Mouse (Mus musculus): ENCODE results near the gene Cnst. TPM values are rescaled to one million over a fixed set of nuclear protein-coding genes. Genes with fewer than 3 reads are reported as not detected.
A peak's percentile ranks its signal among the peaks of the same experiment; 100 is the strongest.
"Not testable (repeated sequence)": the region's sequence is repeated elsewhere in the genome, so short reads cannot be mapped to it uniquely, and the experiment has no call there.

Cnst gene
- polyA plus RNA-seq, 1 experiment from 2014 or later: 20.5 TPM

DNA sequence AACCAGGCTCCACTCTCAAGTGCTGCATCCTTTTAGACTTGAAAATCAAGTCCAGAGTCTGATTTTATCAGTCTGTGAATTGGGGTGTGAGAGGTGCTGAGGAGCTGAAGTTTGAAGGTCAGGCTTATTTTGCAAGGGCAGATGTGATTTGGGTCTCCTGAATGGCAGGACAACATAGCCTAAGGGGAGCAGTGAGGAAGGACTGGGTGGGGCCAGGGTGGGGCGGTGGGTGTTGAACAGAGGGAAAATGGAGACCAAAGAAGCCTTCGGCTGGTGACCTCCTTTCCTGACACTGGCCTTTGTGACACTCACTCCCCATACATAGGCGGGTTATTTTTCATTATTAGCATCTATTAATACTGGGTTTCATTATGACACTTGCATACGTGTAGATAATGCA lies 81.7 kb downstream of the Cnst start:
- 77% methylated on average over 4 of the region's 4 CpGs for whole genome bisulfite sequencing
- Histone ChIP-seq H3K4me3 (no peak overlapping the region), H3K9me3 (replicated peaks) (no peaks in the 10 kb centered on the region), H3K27ac (ENCODE audit: poor library complexity, severe bottlenecking) (0 out of 2 replicates have a peak overlapping the region, but pooled peaks have one; percentile 32), H3K4me1 (replicated peaks) (peaks cover 16% of the 10 kb centered on the region), H3K9ac (no peak overlapping the region), H3K4me2 (no peak overlapping the region), H3K27me3 (replicated peaks) (no peaks in the 10 kb centered on the region), H3K36me3 (peaks cover 12% of the 10 kb centered on the region)
- no peak for ATAC-seq (ENCODE audit: insufficient number of reproducible peaks, low FRiP score)

- Histone ChIP-seq H3K4me3 (no peak overlapping the region), H3K27ac (ENCODE audit: poor library complexity, severe bottlenecking) (peak overlapping the region; percentile 32; the same call in 1 of the 2 replicates)
These were observed 82.4 kb downstream of the Cnst start for GRCm38 (mm10) chr1:179628438-179629106.

DNA sequence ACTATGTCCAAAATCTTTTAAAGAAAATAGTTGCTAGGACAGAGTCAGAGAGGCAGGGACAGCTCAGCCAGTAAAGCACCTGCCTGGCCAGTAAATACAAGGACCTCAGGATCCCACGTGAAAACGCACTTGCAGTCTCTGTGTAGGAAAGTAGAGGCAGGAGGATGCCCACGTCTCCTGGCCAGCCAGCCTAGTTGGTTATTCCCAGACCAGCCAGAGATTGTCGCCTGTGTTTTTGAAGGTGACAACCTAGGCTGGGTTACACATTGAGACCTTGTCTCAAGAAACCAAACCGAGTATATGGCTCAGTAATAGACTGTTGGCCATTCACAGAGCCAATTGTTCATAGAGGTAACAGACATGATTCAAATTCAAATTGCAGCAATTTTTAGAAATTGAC lies 83.1 kb downstream of the Cnst start:
- Histone ChIP-seq H3K4me3 (no peak overlapping the region), H3K27ac (ENCODE audit: poor library complexity, severe bottlenecking) (no peak overlapping the region), H3K9ac (no peak overlapping the region), H3K9me3 (replicated peaks) (no peaks in the 10 kb centered on the region), H3K4me2 (no peak overlapping the region), H3K4me1 (replicated peaks) (peaks cover 16% of the 10 kb centered on the region), H3K36me3 (peaks cover 12% of the 10 kb centered on the region), H3K27me3 (replicated peaks) (no peaks in the 10 kb centered on the region)
- no peak for ATAC-seq (ENCODE audit: insufficient number of reproducible peaks, low FRiP score)
- 82% methylated on average over 5 of the region's 5 CpGs for WGBS

More at GRCm38 (mm10) chr1:179628438-179629106, 82.4 kb downstream of the Cnst start:
- Histone ChIP-seq H3K9ac (no peak overlapping the region), H3K27me3 (replicated peaks) (no peaks in the 10 kb centered on the region), H3K36me3 (peaks cover 12% of the 10 kb centered on the region), H3K4me2 (peak overlapping the region; percentile 47), H3K4me1 (replicated peaks) (peaks cover 16% of the 10 kb centered on the region), H3K9me3 (replicated peaks) (no peaks in the 10 kb centered on the region)
- WGBS: 39% methylated on average over 8 of the region's 8 CpGs
- 0 out of 2 replicates have a peak, but pooled peaks have one; percentile 18 for ATAC-seq (ENCODE audit: insufficient number of reproducible peaks, low FRiP score)

DNA sequence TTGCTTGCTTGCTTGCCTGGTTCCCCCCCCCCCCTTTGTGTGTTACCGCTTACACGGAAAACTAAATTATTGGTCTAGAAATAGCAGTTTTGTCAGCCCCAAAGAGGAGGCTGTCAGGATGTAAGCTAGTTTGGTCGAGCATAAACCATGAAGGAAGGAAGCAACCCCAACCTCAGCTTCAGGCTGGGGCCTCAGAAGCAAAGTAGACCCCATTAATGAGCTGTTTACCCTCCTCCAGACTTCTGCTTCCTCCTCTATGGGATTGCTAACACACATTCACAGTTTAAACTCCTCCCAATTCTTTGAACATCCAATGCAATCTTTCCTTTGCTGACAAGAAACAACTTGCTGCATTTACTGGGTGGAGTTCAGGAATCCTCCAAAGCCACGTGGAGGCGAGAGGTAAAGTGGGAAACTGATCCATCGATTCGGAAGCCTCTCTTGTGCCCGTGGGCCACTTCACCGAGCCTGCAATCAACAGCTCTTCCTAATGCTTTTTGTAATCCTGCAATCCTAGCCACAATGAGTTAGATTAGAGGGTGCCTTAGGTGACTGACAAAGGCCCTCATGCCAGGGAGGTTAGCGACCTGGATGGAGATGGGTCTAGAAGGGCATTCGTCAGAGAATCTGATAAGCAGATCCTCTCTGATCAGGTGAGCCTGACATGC lies 86.7 kb downstream of the Cnst start:
- Histone ChIP-seq H3K4me3 (no peak overlapping the region), H3K4me2 (no peak overlapping the region), H3K27me3 (replicated peaks) (no peaks in the 10 kb centered on the region), H3K27ac (ENCODE audit: poor library complexity, severe bottlenecking) (no peak overlapping the region), H3K9ac (no peak overlapping the region), H3K9me3 (replicated peaks) (no peaks in the 10 kb centered on the region), H3K4me1 (replicated peaks) (peaks cover 10% of the 10 kb centered on the region), H3K36me3 (no peaks in the 10 kb centered on the region)
- WGBS: 79% methylated on average over 11 of the region's 11 CpGs
- no peak for ATAC-seq (ENCODE audit: insufficient number of reproducible peaks, low FRiP score)

- no peak for ATAC-seq (ENCODE audit: insufficient number of reproducible peaks, low FRiP score)
- Histone ChIP-seq H3K4me1 (replicated peaks) (peaks cover 5% of the 10 kb centered on the region), H3K36me3 (no peaks in the 10 kb centered on the region), H3K4me3 (no peak overlapping the region), H3K4me2 (no peak overlapping the region), H3K9ac (no peak overlapping the region), H3K9me3 (replicated peaks) (no peaks in the 10 kb centered on the region), H3K27ac (ENCODE audit: poor library complexity, severe bottlenecking) (no peak overlapping the region), H3K27me3 (replicated peaks) (no peaks in the 10 kb centered on the region)
- 24% methylated on average over 1 of the region's 1 CpGs for WGBS
These were observed 87.2 kb downstream of the Cnst start for GRCm38 (mm10) chr1:179633414-179633752.

DNA sequence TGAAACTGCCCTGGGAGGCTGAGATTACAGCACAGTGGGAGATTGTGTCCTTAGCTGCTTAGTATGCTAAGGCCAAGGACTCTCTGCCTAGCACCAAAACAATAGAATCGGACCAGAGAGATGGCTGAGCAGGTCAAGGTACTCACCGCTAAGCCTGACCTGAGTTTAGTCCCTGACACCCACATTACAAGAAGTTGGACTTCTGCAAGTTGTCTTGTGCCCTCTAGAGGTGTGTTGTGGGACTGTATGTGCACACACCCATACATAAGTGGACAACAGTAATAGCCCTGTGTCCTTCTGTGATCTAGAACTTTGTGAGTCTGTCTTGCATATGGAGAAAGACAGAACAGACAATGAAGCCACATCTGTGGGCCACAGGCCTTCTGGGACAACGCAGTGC lies 88.0 kb downstream of the Cnst start:
- Histone ChIP-seq H3K4me1 (replicated peaks) (no peaks in the 10 kb centered on the region), H3K36me3 (no peaks in the 10 kb centered on the region), H3K27me3 (replicated peaks) (no peaks in the 10 kb centered on the region), H3K9me3 (replicated peaks) (no peaks in the 10 kb centered on the region), H3K4me3 (no peak overlapping the region), H3K4me2 (no peak overlapping the region), H3K27ac (ENCODE audit: poor library complexity, severe bottlenecking) (no peak overlapping the region), H3K9ac (no peak overlapping the region)
- WGBS: 79% methylated on average over 3 of the region's 3 CpGs
- ATAC-seq (ENCODE audit: insufficient number of reproducible peaks, low FRiP score): no peak

- Histone ChIP-seq H3K4me3 (no peak overlapping the region), H3K9ac (no peak overlapping the region), H3K9me3 (replicated peaks) (no peaks in the 10 kb centered on the region), H3K27me3 (replicated peaks) (no peaks in the 10 kb centered on the region), H3K4me2 (no peak overlapping the region), H3K27ac (ENCODE audit: poor library complexity, severe bottlenecking) (no peak overlapping the region), H3K4me1 (replicated peaks) (no peaks in the 10 kb centered on the region; the same call in 1 of the 2 replicates), H3K36me3 (no peaks in the 10 kb centered on the region)
- ATAC-seq (ENCODE audit: insufficient number of reproducible peaks, low FRiP score): no peak
- 80% methylated on average over 4 of the region's 4 CpGs for WGBS
These were observed 96.6 kb downstream of the Cnst start for GRCm38 (mm10) chr1:179642726-179643125.

GRCm38 (mm10) chr1:179644151-179644550 lies 98.0 kb downstream of the Cnst start:
- Histone ChIP-seq H3K4me3 (no peak overlapping the region), H3K9ac (no peak overlapping the region), H3K27me3 (replicated peaks) (no peaks in the 10 kb centered on the region), H3K4me1 (replicated peaks) (no peaks in the 10 kb centered on the region; the same call in 1 of the 2 replicates), H3K36me3 (no peaks in the 10 kb centered on the region), H3K9me3 (replicated peaks) (no peaks in the 10 kb centered on the region), H3K27ac (ENCODE audit: poor library complexity, severe bottlenecking) (no peak overlapping the region), H3K4me2 (no peak overlapping the region)
- WGBS: 65% methylated on average over 3 of the region's 3 CpGs
- ATAC-seq (ENCODE audit: insufficient number of reproducible peaks, low FRiP score): no peak

DNA sequence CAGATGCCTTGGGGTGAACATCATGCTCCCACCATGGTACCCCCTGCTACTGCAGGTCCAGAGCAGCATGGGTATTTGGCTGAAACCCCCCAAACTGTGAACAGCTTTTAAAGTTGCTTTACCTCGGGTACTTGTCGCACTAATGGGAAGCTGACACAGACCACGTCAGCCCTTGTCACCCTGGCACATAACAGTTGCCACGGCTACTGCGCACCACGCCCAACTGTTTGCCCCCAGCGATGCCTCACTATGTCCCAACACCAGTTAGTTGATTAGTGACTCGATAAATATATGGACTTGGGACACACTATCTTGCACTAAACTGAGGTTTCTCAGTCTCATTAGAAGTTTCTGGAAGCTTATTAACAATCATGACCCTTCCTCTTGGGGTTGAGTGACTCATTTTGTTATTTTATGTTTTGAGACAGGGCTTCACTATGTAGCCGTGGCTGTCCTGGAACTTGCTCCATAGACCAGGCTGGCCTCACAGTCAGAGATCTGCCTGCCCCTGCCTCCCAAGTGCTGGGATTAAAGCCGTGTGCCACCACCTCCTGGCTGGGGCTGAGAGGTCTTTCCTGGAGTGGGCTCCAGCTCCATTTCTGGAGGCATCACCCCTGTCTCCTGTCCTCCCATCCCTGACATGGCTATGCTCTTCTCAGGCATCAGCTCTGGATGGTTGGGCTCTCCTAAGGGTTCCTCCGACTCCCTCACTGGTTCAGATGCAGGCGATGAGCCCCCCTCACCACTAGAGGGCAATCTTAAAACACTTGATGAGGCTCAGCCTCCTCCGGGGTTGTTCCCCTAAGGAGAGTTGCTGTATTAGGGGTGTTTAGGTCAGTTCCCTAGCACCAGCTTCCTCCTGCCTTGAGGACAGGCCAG lies 99.2 kb downstream of the Cnst start:
- no peaks in the 10 kb centered on the region for H3K27me3 ChIP-seq (replicated peaks)
- no peak overlapping the region for H3K9ac ChIP-seq
- 62% methylated on average over 13 of the region's 13 CpGs for WGBS
- H3K36me3 ChIP-seq: no peaks in the 10 kb centered on the region
- peak; percentile 74 for ATAC-seq (ENCODE audit: insufficient number of reproducible peaks, low FRiP score)
- no peaks in the 10 kb centered on the region for H3K9me3 ChIP-seq (replicated peaks)
- H3K4me2 ChIP-seq: peak overlapping the region; percentile 50
- H3K4me1 ChIP-seq (replicated peaks): peaks cover 3% of the 10 kb centered on the region; the same call in 1 of the 2 replicates
- no peak overlapping the region for H3K27ac ChIP-seq (ENCODE audit: poor library complexity, severe bottlenecking)
- H3K4me3 ChIP-seq: 0 out of 2 replicates have a peak overlapping the region, but pooled peaks have one; percentile 3

- Histone ChIP-seq H3K9ac (no peak overlapping the region), H3K27me3 (replicated peaks) (no peaks in the 10 kb centered on the region), H3K36me3 (no peaks in the 10 kb centered on the region), H3K4me3 (0 out of 2 replicates have a peak overlapping the region, but pooled peaks have one; percentile 3), H3K27ac (ENCODE audit: poor library complexity, severe bottlenecking) (no peak overlapping the region), H3K4me1 (replicated peaks) (peaks cover 3% of the 10 kb centered on the region; the same call in 1 of the 2 replicates), H3K9me3 (replicated peaks) (no peaks in the 10 kb centered on the region), H3K4me2 (peak overlapping the region; percentile 50)
- WGBS: 10% methylated on average over 4 of the region's 4 CpGs
- ATAC-seq (ENCODE audit: insufficient number of reproducible peaks, low FRiP score): peak; percentile 48; the same call in 1 of the 2 replicates
These were observed 99.8 kb downstream of the Cnst start for GRCm38 (mm10) chr1:179645980-179646268.

DNA sequence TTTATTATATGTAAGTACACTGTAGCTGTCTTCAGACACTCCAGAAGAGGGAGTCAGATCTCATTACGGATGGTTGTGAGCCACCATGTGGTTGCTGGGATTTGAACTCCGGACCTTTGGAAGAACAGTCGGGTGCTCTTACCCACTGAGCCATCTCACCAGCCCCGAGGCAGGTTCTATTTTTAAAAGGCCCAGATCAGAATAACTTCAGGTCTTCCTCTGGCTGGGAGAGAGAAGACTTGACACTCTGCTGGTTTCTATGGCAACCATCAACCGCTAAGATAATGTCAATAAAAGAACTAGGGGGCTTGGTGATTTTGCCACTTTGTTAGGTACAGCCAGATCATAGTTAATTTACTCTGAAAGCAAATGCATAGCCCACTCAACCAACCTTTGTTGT lies 102.5 kb downstream of the Cnst start:
- not testable (repeated sequence) for ATAC-seq (ENCODE audit: insufficient number of reproducible peaks, low FRiP score)
- 63% methylated on average over 5 of the region's 5 CpGs for WGBS

More for the DNA sequence above, 102.5 kb downstream of the Cnst start:
- H3K9ac ChIP-seq; H3K4me1 ChIP-seq (replicated peaks); H3K4me2 ChIP-seq; H3K4me3 ChIP-seq; H3K9me3 ChIP-seq (replicated peaks); H3K36me3 ChIP-seq; H3K27me3 ChIP-seq (replicated peaks); H3K27ac ChIP-seq (ENCODE audit: poor library complexity, severe bottlenecking): not testable (repeated sequence)
